Mouse (Mus musculus): Measurements from ENCODE around the gene Wdr66. TPM values are rescaled to one million over a fixed set of nuclear protein-coding genes. Genes with fewer than 3 reads are reported as not detected.

Gene Wdr66
- polyA plus RNA-seq, 1 experiment from 2014 or later = 2.7 TPM

DNA sequence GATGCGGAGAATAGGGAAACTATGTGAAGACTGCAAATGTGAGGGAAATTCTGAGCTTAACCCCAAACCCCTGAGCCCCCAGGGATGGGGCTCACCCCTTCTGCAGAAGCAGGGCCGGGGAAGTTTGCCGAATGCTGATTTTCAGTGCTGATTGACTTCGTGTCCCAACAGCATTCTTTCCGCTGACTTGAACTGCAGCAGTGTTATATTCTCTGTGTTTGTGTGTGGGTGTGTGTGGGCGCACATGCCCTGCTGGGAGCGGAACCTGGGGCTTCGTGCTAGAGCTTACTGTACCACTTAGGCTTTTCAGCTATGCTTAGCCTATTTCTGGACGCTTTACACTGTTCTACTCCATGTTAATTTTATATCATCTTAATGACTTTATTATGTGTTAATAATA is 15.5 kb upstream of the Wdr66 start:
- Histone ChIP-seq H3K27me3 (no peaks in the 10 kb centered on the region), H3K4me1 (peaks cover 10% of the 10 kb centered on the region), H3K4me3 (no peak overlapping the region), H3K36me3 (peaks cover 22% of the 10 kb centered on the region), H3K4me2 (replicated peaks) (no peak overlapping the region), H3K9me3 (no peaks in the 10 kb centered on the region), H3K9ac (replicated peaks) (no peak overlapping the region), H3K27ac (replicated peaks) (peak overlapping the region; percentile 54; the same call in 1 of the 2 replicates)
- no peak for ATAC-seq (replicated peaks)
- WGBS = 91% methylated on average over 9 of the region's 9 CpGs

DNA sequence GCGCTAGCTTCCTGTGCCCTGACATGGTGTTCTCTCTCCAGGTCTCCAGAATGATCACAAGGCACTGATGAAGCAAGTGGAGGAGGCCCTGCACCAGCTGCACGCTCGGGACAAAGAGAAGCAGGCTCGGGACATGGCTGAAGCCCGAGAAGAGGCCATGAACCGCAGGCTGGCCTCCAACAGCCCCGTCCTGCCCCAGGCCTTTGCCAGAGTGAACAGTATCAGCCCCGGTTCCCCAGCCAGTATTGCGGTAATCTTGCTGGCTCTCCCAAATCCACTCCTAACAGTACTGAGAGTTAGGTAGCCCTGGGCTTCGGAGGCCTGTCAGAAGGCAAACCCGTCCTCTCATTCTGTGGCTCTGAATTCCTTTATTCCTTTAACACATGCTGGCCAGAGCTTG is 12.4 kb upstream of the Wdr66 start:
- Histone ChIP-seq H3K36me3 (peaks cover 53% of the 10 kb centered on the region), H3K4me2 (replicated peaks) (no peak overlapping the region), H3K9me3 (no peaks in the 10 kb centered on the region), H3K9ac (replicated peaks) (no peak overlapping the region), H3K27me3 (no peaks in the 10 kb centered on the region), H3K4me1 (peaks cover 10% of the 10 kb centered on the region), H3K4me3 (no peak overlapping the region), H3K27ac (replicated peaks) (no peak overlapping the region)
- ATAC-seq (replicated peaks) = no peak
- 94% methylated on average over 11 of the region's 11 CpGs for whole genome bisulfite sequencing

DNA sequence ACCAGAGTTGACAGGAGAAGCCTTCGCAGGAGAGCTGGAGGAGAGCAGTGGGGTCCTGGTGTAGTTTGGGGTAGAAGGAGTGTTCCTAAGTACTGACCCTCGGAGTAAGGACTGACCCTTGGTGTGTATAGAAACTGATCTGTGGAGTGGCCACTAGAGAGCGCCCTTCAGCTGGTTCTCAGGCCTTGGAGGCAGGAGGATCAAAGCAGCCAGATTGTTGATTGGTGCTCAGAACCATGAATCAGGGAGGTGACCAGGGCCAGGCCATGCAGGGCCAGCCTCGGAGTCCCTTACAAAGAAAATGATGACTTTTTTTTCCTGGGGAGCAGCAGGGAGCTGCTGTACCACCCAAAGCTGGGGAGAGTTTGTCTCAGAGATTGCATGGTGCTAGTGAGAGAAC is 6.4 kb upstream of the Wdr66 start:
- no peak for ATAC-seq (replicated peaks)

DNA sequence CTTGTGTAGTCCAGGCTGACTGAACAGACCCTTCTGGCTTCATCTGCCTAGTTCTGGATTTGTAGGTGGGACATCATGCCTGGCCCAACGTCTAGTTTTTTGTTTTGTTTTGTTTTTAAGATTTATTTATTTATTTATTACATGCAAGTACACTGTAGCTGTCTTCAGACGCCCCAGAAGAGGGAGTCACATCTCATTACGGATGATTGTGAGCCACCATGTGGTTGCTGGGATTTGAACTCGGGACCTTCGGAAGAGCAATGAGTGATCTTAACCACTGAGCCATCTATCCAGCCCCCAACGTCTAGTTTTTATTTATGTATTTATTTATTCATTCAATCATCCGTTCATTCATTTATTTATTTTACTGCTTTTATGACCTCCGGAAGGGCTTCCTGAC is 512 bp upstream of the Wdr66 start:
- no peak overlapping the region for H3K4me3 ChIP-seq
- no peak overlapping the region for H3K9ac ChIP-seq (replicated peaks)
- no peak overlapping the region for H3K27ac ChIP-seq (replicated peaks)
- WGBS = 77% methylated on average over 8 of the region's 8 CpGs
- no peaks in the 10 kb centered on the region for H3K27me3 ChIP-seq
- H3K4me1 ChIP-seq = peaks cover 12% of the 10 kb centered on the region
- no peak; the same call in 1 of the 2 replicates for ATAC-seq (replicated peaks)
- H3K9me3 ChIP-seq = no peaks in the 10 kb centered on the region
- peaks cover 8% of the 10 kb centered on the region for H3K36me3 ChIP-seq
- H3K4me2 ChIP-seq (replicated peaks) = 0 out of 2 replicates have a peak overlapping the region, but pooled peaks have one; percentile 62

More for the DNA sequence above, 6.4 kb upstream of the Wdr66 start:
- 20% methylated on average over 4 of the region's 4 CpGs for WGBS
- Histone ChIP-seq H3K4me2 (replicated peaks) (no peak overlapping the region), H3K4me1 (no peaks in the 10 kb centered on the region), H3K4me3 (no peak overlapping the region), H3K9ac (replicated peaks) (no peak overlapping the region), H3K27ac (replicated peaks) (no peak overlapping the region), H3K36me3 (peaks cover 46% of the 10 kb centered on the region), H3K9me3 (no peaks in the 10 kb centered on the region), H3K27me3 (no peaks in the 10 kb centered on the region)

DNA sequence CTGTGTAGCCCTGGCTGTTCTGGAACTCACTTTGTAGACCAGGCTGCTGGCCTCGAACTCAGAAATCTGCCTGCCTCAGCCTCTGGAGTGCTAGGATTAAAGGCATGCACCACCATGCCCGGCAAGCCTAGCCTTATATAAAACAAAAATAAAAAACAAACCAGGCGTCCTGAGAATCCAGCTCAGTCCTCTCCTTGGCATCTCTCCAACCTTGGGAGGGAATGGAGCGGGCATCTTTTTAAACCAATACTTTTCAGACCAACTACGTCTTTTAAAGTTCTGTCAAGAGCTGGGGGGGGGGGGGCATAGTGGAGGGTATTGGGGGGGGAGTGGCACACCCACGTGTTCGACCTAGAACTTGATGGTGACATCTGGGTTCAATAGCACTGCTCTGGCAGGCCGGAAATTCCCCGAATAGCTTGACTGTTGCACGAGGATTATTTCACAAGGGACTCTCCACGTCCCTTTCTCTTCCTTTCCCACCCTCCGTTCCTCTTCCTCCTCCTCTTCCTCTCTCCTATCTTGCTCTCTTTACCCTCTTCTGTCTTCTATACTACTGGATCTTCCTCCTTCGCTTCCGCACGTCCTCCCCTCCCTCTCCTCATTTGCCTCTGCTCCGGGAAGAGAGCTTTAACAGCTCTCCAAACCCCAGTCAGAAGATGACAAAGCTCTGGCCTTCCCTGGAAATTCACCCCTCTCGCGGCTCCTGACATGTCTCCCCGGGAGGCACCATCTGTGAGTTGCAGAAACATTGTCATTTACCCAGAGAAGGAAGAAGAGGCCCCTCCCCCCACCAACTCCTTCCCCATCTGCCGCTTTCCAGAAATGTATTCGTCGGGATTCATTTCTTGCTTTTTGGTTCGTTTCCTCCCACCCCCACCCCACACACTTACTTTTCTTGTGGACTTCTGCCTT is 5.2 kb downstream of the Wdr66 start:
- no peak overlapping the region for H3K9ac ChIP-seq (replicated peaks)

DNA sequence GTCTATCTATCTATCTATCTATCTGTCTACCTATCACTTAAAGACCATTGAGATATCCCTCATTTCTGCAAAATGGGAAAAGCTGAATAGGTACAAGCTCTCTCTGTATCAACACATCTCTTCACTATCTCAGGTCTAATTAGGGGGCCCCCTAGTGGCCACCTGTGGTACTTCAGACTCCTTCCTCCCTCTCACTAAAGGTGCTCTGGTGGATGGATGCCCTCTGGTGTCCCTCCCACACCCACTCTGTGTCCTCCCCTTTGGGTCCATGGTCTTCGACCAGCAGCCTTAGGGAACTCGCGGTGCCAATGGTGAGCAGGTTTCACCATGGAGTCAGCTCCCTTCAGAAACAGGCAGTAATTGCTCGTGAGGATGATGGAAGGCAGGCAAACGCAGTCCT is 7.1 kb downstream of the Wdr66 start:
- no peak for ATAC-seq (replicated peaks)
- WGBS = 49% methylated on average over 5 of the region's 5 CpGs
- H3K9ac ChIP-seq (replicated peaks) = no peak overlapping the region
- H3K36me3 ChIP-seq = no peaks in the 10 kb centered on the region
- H3K4me1 ChIP-seq = peaks cover 21% of the 10 kb centered on the region
- no peaks in the 10 kb centered on the region for H3K9me3 ChIP-seq
- no peak overlapping the region for H3K27ac ChIP-seq (replicated peaks)
- no peak overlapping the region for H3K4me3 ChIP-seq
- H3K27me3 ChIP-seq = no peaks in the 10 kb centered on the region
- no peak overlapping the region for H3K4me2 ChIP-seq (replicated peaks)

More for the DNA sequence above, 5.2 kb downstream of the Wdr66 start:
- peak overlapping the region; percentile 87 for H3K27ac ChIP-seq (replicated peaks)
- no peaks in the 10 kb centered on the region for H3K9me3 ChIP-seq
- WGBS = 21% methylated on average over 23 of the region's 23 CpGs
- no peaks in the 10 kb centered on the region for H3K36me3 ChIP-seq
- no peak overlapping the region for H3K4me3 ChIP-seq
- peak; percentile 60 for ATAC-seq (replicated peaks)
- peak overlapping the region; percentile 22 for H3K4me2 ChIP-seq (replicated peaks)
- peaks cover 27% of the 10 kb centered on the region for H3K4me1 ChIP-seq
- H3K27me3 ChIP-seq = no peaks in the 10 kb centered on the region

DNA sequence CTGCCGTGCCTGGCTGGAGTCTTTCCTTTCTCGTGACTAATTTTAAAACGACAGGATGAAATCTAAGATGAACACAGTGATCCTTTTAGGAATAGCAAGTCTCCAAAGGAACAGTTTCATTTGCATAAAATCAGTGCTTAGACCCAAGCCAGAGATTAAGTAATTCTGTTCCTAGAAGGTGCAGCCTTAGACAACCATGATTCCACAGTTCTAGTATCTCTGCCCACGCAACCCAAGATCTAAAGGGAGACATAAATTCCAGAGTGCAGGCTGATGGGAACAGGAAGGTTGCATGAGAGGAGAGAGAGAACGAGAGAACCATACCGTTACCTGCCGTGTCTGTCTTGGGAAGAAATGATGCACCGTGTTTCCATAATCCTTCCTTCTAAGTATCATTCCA is 8.8 kb downstream of the Wdr66 start:
- Histone ChIP-seq H3K4me3 (no peak overlapping the region), H3K27me3 (no peaks in the 10 kb centered on the region), H3K9ac (replicated peaks) (no peak overlapping the region), H3K4me1 (peaks cover 21% of the 10 kb centered on the region), H3K4me2 (replicated peaks) (no peak overlapping the region), H3K9me3 (no peaks in the 10 kb centered on the region), H3K27ac (replicated peaks) (0 out of 2 replicates have a peak overlapping the region, but pooled peaks have one; percentile 5), H3K36me3 (no peaks in the 10 kb centered on the region)
- ATAC-seq (replicated peaks) = no peak
- WGBS = 77% methylated on average over 8 of the region's 8 CpGs

DNA sequence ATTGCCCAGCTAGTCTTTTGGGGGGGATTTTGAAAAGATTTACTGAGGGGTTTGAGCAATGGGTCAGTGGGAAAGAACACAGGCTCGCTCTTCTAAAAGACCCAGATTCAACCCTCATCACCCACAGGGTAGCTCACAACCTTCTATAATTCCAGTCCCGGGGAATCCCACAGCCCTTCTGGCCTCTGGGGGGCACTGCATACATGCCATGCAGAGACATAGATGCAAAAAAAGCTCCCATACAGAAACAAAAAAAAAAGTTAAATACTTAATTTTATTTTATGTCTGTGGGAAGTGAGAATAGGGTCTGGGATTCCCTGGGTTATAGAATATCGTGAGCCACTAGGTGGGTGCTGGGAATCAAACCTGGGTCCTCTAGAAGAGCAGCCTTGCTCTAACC is 15.0 kb downstream of the Wdr66 start:
- H3K27me3 ChIP-seq = no peaks in the 10 kb centered on the region
- H3K27ac ChIP-seq (replicated peaks) = no peak overlapping the region
- H3K4me2 ChIP-seq (replicated peaks) = no peak overlapping the region
- H3K4me1 ChIP-seq = no peaks in the 10 kb centered on the region
- H3K9ac ChIP-seq (replicated peaks) = no peak overlapping the region
- WGBS = 87% methylated on average over 3 of the region's 3 CpGs
- no peaks in the 10 kb centered on the region for H3K36me3 ChIP-seq
- H3K9me3 ChIP-seq = no peaks in the 10 kb centered on the region
- H3K4me3 ChIP-seq = no peak overlapping the region
- ATAC-seq (replicated peaks) = no peak

DNA sequence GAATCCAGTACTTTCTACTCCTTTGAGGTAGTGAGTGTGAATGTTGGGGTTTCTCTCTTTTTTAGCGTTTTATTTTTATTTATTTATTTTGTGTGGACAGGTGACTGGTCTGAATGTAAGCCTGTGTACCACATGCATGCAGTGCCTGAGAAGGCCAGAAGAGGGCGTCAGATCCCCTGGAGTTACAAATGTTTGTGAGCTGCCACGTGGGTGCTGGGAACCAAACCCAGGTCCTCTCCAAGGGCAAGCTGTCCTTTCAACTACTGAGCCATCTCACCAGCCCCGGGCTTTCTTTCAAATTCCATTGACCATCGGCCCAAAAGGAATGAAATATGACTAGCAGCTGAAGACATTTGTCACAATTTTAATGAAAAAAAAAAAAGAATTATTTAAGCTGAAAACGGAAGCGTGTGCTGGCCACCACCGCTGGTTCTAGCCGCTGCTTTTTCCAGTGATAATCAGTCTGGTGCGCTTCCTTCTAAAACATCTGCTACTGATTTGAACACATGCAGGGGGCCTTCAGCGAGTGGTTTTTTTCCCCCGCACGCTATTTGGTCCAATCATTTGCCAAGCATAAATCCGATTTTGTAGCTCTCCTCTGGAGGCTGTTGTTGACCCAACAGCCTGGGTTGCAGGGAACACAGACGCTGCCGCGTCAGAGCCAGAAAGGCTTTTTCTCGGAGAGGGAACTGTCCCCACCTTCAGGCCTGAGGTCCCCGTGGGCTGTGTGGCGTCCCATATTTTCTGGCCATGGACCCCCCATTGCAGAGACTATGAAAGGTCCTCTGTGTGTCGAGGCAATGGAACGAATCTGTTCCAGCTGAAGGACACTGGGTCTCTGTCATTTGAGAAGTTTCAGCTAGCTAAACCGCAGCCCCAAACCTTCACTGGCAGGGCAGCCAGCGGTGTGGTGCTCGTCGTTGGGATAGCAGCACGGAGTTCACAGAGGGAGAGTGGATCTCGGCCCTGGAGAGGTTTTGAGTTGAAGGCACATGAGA is 16.9 kb downstream of the Wdr66 start:
- no peaks in the 10 kb centered on the region for H3K36me3 ChIP-seq
- no peak overlapping the region for H3K9ac ChIP-seq (replicated peaks)
- no peak overlapping the region for H3K27ac ChIP-seq (replicated peaks)
- no peak overlapping the region for H3K4me3 ChIP-seq
- no peaks in the 10 kb centered on the region for H3K27me3 ChIP-seq
- ATAC-seq (replicated peaks) = no peak
- peaks cover 14% of the 10 kb centered on the region for H3K4me1 ChIP-seq
- H3K9me3 ChIP-seq = no peaks in the 10 kb centered on the region
- 84% methylated on average over 28 of the region's 28 CpGs for WGBS
- no peak overlapping the region for H3K4me2 ChIP-seq (replicated peaks)

DNA sequence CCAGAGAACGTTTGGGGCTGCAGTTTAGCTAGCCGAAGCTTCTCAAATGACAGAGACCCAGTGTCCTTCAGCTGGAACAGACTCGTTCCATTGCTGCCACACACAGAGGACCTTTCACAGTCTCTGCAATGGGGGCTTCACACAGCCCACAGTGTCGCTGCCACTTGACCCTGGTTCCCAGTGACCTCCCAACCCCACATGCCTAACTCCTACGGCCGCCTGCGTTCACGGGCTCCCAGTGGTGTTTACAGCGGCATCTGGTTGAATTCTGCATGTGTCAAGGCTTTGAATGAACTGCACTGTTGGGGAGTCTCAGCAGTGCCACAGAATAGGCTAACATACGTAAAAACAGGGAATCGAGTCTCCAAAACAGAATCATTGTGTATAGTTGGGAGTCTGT is 19.0 kb downstream of the Wdr66 start:
- H3K4me1 ChIP-seq = peaks cover 36% of the 10 kb centered on the region
- no peak overlapping the region for H3K4me3 ChIP-seq
- no peaks in the 10 kb centered on the region for H3K9me3 ChIP-seq
- 82% methylated on average over 11 of the region's 11 CpGs for WGBS
- H3K36me3 ChIP-seq = no peaks in the 10 kb centered on the region
- no peaks in the 10 kb centered on the region for H3K27me3 ChIP-seq
- no peak overlapping the region for H3K9ac ChIP-seq (replicated peaks)
- H3K27ac ChIP-seq (replicated peaks) = no peak overlapping the region
- no peak for ATAC-seq (replicated peaks)
- no peak overlapping the region for H3K4me2 ChIP-seq (replicated peaks)

DNA sequence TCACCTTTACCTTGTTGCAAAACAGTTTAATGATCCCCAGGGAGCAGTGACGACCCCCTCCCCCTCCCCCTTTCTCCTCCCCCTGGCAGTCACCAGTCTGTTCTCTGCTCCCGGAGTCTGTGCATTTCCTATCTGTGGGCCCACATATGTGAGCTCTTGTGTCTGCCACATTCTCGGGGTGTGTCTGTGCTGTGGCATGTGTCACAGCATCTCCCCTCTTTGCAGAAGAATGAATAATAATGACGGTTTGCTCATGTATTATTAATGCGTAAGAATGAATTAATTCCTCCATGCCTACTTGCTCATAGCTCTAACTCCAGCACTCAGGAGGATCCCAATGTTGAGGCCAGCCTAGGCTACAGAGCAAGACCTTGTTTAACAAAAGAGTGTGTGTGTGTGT is 21.0 kb downstream of the Wdr66 start:
- Histone ChIP-seq H3K4me2 (replicated peaks) (no peak overlapping the region), H3K9me3 (no peaks in the 10 kb centered on the region), H3K9ac (replicated peaks) (no peak overlapping the region), H3K27me3 (no peaks in the 10 kb centered on the region), H3K36me3 (no peaks in the 10 kb centered on the region), H3K4me3 (no peak overlapping the region), H3K27ac (replicated peaks) (peak overlapping the region; percentile 64), H3K4me1 (peaks cover 53% of the 10 kb centered on the region)
- 30% methylated on average over 5 of the region's 5 CpGs for WGBS
- peak; percentile 91 for ATAC-seq (replicated peaks)
